In the genomic region with DNA sequence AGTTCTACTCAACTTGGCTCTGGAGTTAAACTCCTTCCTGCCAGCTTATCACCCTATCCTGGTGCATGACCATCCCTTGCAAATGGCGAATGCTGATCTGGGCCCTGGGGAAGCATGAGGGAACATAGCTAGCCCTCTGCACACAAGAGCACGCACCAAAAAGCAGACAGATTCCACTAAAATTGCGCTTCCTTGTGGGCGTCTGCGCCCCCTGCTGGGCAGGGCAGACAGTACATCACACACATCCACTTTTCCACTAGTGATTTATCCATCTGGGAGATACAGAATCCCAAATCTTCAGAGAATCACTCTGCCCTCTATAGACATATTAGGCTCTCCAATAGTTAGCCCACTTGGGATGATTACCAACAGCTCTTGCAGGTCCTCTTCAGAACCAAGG, we compare ENCODE assay signal across 9 mouse cellular contexts. TPM values are rescaled to one million over a fixed set of nuclear protein-coding genes. Genes with fewer than 3 reads are reported as not detected.
DNase-seq lines count a peak whose midpoint lies in the region; ATAC-seq and TF ChIP-seq lines count a peak whose summit lies in the region.
"Had no signal": no experiment of that assay in that cellular context is flagged by ENCODE, and none has a peak within 500 bp of the region (broad histone marks: within the 10 kb centered on the region; RNA-seq: fewer than 3 reads in every experiment).

No protein-coding gene starts in this region.

- no peak overlapping the region for H3K9ac ChIP-seq in kidney, postnatal 0 days (ENCODE audit: low read depth, low read length)
- no peak overlapping the region for H3K9ac ChIP-seq in ES-Bruce4 (ENCODE audit: low read depth, poor library complexity, severe bottlenecking)

- no peak for TF ChIP-seq POLR2A in ES-Bruce4 (IDR thresholded peaks at IDR 0.05; ENCODE audit: insufficient read depth, low read length)
- TF ChIP-seq POLR2A in bone marrow macrophage, adult 2 months (IDR thresholded peaks at IDR 0.05; ENCODE audit: borderline replicate concordance, low read depth, low read length), result no peak

- no peak for ATAC-seq in kidney, postnatal 0 days (replicated peaks; ENCODE audit: low FRiP score, low read depth)

- no peaks in the 10 kb centered on the region for H3K4me1 ChIP-seq in kidney, postnatal 0 days (replicated peaks; ENCODE audit: insufficient read depth, low read length)
- H3K4me1 ChIP-seq in ES-Bruce4 (ENCODE audit: control insufficient read depth, insufficient read depth, low read length), result no peaks in the 10 kb centered on the region
- no peaks in the 10 kb centered on the region for H3K4me1 ChIP-seq in bone marrow macrophage, adult 2 months (ENCODE audit: control insufficient read depth, insufficient read depth, low read length)

- intact Hi-C loops in gastrocnemius, postnatal 14 days (cut with DNase I; ENCODE audit: low total_unique reads), result no loop called here

- no peaks in the 10 kb centered on the region for H3K36me3 ChIP-seq in kidney, postnatal 0 days (ENCODE audit: insufficient read depth, low read length)
- H3K36me3 ChIP-seq in ES-Bruce4 (ENCODE audit: control insufficient read depth, insufficient read depth, low read length, poor library complexity, severe bottlenecking), result no peaks in the 10 kb centered on the region

- H3K27ac ChIP-seq in kidney, postnatal 0 days, result no peak overlapping the region
- no peak overlapping the region for H3K27ac ChIP-seq in ES-Bruce4 (ENCODE audit: insufficient read depth, low read length)
- H3K27ac ChIP-seq in bone marrow macrophage, adult 2 months (ENCODE audit: insufficient read depth, low read depth, low read length), result no peak overlapping the region

- H3K4me2 ChIP-seq in kidney, postnatal 0 days (ENCODE audit: low read length), result no peak overlapping the region

- TF ChIP-seq CTCF in kidney, postnatal 0 days (IDR thresholded peaks at IDR 0.05; ENCODE audit: low read depth), result peak; percentile 72
- peak; percentile 92 for TF ChIP-seq CTCF in ES-Bruce4 (IDR thresholded peaks at IDR 0.05; ENCODE audit: low read depth, low read length)
- peak; percentile 91 for TF ChIP-seq CTCF in bone marrow macrophage, adult 2 months (IDR thresholded peaks at IDR 0.05; ENCODE audit: low read depth, low read length)

- WGBS in kidney, postnatal 0 days, result 43% methylated on average over 5 of the region's 5 CpGs

- peak; percentile 26 for DNase-seq in kidney, postnatal 0 days (ENCODE audit: low spot score)
- DNase-seq in kidney, adult 11 months, result no peak
- DNase-seq in naive thymus-derived CD4-positive, alpha-beta T cell, adult 2 months (ENCODE audit: low read depth), result peak; percentile 72
- no peak for DNase-seq in gastrocnemius, postnatal 14 days
- no peak for DNase-seq in embryo, embryonic 10 days (ENCODE audit: low spot score)
- no peak for DNase-seq in frontal cortex, postnatal 36 days (ENCODE audit: low spot score in 2 of 2)

- no peak for TF ChIP-seq EP300 in ES-Bruce4 (IDR thresholded peaks at IDR 0.05; ENCODE audit: insufficient read depth, low read depth, low read length)

- no peaks in the 10 kb centered on the region; the same call in 1 of the 2 replicates for H3K27me3 ChIP-seq in kidney, postnatal 0 days (ENCODE audit: insufficient read depth, low read length)
- H3K27me3 ChIP-seq in ES-Bruce4 (ENCODE audit: control insufficient read depth, insufficient read depth, low read length, poor library complexity, severe bottlenecking), result no peaks in the 10 kb centered on the region; the same call in 1 of the 2 replicates

- no peak overlapping the region for H3K4me3 ChIP-seq in kidney, postnatal 0 days (replicated peaks; ENCODE audit: low read depth, low read length)
- H3K4me3 ChIP-seq in ES-Bruce4 (ENCODE audit: low read depth, low read length), result no peak overlapping the region
- no peak overlapping the region for H3K4me3 ChIP-seq in bone marrow macrophage, adult 2 months (ENCODE audit: insufficient read depth, low read length)
- H3K4me3 ChIP-seq: myocyte had no signal

- no peaks in the 10 kb centered on the region for H3K9me3 ChIP-seq in kidney, postnatal 0 days (replicated peaks; ENCODE audit: low read length)
- H3K9me3 ChIP-seq in ES-Bruce4 (replicated peaks; ENCODE audit: control insufficient read depth, insufficient read depth, low read length, poor library complexity, severe bottlenecking), result no peaks in the 10 kb centered on the region

RNA-seq across cellular contexts. Expression of a gene that starts 37.9 kb away (rescaled TPM):
- 19.1 and 22.2 TPM in 2 replicates for polyA plus RNA-seq in kidney, postnatal 0 days (2015; fragmentation: Nextera tagmentation; extraction: Ambion mirVana)
- 9.4 and 15.6 TPM in 2 replicates for polyA plus RNA-seq in ES-Bruce4 (2011; ENCODE audit: insufficient read depth, insufficient read length, low read depth, missing spikeins)
- polyA plus RNA-seq in bone marrow macrophage, adult 2 months (2012; ENCODE audit: insufficient read depth, insufficient read length, missing spikeins), result 74.3 and 77.8 TPM in 2 replicates
- 1 to 10 TPM; 8.0 to 8.5 TPM for total RNA-seq in gastrocnemius, postnatal 14 days (2021)

Comparison
In these comparisons a context has a peak if more than half of its experiments do, and no peak if none do; other contexts are left out.
1. DNase-seq: peak in kidney, postnatal 0 days (single experiment) and naive thymus-derived CD4-positive, alpha-beta T cell, adult 2 months (single experiment); none in kidney, adult 11 months (single experiment), gastrocnemius, postnatal 14 days (single experiment), embryo, embryonic 10 days (single experiment) and frontal cortex, postnatal 36 days (0 of 2).
2. Peak in every context shown above with its lines, with median percentiles within 50 percentile points of each other: CTCF ChIP-seq.